Mouse (Mus musculus) gastrocnemius, adult 18-20 months (tissue): ENCODE data around the gene Ahnak2. TPM values are rescaled to one million over a fixed set of nuclear protein-coding genes. Genes with fewer than 3 reads are reported as not detected.

ENCODE experiments used
- DNase-seq: peaks from one replicate; pipeline ENCODE4 v3.0.0; 2021; ENCODE audit warnings: low spot score
- total RNA-seq, 2 experiments: library from RNA; stranded (reverse); gene quantifications; 2 replicates each; pipeline ENCODE4 v1.2.3; 2021

The Ahnak2 gene
- total RNA-seq, 2 experiments from 2014 or later = 7.2 to 7.8 TPM

DNA sequence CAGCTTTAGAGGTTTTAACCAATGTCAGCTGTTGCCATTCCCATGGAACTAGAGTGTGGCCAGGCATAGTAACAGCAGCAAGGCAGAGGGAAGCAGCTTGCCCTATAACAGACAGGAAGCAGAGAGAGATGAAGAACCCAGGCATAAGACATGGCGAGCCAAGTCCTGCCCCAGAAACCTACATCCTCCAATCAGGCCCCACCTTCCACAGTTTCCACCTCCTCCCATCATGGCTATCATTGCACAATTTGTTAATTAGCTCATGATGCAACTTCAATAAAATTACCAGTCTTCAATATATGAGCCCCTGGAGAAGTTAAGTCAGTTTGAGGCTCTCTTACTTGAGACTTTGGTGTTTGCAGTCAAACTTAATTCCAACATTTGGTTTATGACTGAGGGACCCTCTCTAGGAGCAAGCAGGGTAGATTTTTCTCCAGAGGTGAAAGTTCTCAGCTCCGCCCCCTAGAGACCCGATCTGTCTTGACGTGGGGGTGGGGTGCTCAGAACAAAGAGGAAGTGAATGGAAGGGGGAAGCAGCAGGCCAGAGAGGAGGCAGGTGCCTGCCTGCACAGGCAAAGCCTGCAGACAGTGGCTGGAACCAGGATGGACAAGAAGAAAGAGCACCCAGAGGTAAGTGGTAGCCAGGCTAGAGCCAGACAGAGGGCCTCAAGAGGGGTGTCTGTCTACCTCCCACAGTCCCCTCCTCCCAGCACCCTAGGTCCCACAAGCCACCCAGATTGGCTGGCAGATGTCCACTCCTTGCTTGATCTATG lies 42.1 kb downstream of the Ahnak2 start, which contains the start of gene Pld4:
Pld4 (plus strand) TSS at position 502 of the 773 bp plus-strand sequence.
- no peak for DNase-seq

DNA sequence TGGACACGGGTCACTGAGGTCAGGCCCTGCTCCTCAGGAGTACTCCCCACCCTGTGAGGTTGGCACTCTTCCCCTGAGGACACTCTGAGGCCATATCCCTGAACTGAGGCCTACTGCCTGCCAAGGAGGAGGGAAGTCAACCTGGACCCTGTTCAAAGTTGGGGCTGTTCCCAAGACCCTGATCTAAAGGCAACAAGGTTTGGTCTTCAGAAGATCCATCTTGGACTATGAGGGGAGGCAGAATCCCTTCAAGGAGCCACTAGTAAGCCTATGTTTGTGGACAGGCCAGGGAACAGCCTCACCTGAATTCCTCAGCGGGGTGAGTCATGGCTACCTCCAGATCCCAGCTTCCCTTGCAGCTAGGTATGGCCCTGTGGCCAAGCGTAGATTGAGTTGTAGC lies 43.0 kb downstream of the Ahnak2 start:
- no peak for DNase-seq

GRCm38 (mm10) chr12:112757896-112758295 lies 44.6 kb downstream of the Ahnak2 start:
- DNase-seq = no peak

DNA sequence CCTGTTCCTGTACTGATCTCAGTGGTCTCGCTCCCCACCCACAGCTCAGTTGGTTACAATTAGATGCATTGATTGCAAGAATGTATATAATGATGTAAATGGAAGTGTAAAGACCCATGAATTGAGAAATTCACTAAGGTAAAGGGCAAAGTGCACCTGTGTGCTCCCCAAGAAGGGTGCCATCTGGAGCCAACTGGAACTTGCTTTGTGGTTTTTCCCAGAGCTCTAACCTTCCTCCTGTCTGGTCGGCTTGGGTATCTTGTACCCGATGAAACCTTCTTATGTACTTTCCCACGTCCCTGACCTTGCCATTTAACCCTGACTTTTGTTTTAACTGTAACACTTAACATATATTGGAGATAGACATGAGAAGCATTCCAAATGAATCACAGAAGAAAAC lies 46.6 kb downstream of the Ahnak2 start:
- DNase-seq = no peak

- DNase-seq = no peak
These were observed 50.1 kb downstream of the Ahnak2 start for GRCm38 (mm10) chr12:112752399-112752798.

DNA sequence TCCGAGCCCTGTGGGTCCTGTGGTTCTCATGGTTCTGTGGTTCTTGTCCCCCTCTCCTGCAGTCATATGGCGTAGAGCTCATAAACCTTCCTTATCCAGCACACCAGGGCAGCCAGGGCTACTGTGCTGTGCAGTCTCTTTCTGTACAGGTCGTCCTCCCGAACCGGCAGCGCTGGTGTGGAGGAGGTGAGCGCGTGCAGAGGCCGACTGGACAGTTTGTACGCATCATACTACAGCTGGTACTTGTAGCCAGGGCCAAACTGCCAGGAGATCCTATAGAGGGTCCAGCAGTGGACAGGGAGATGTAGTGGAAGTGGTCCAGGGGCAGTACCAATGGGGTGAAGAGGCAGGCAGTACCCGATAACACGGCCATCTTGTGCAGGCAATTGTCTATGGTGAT lies 51.5 kb downstream of the Ahnak2 start:
- DNase-seq = no peak

DNA sequence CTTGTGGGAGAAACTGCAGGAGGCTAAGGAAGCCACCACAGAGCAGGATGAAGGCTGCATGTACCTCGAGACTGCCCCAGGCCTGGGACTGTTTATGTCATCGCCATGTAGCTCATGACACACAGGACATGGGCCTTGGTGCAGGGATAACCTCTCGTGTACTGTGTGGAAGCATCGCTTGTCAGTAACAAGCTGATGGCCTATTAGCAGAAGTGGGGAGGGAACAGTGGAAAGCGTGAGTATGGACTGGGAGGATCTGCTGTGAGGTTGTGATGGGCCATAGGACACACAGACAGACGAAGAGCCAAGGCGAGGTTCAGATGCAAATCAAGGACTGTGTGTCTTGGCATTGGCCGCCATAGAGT lies 54.9 kb downstream of the Ahnak2 start:
- DNase-seq = no peak

DNA sequence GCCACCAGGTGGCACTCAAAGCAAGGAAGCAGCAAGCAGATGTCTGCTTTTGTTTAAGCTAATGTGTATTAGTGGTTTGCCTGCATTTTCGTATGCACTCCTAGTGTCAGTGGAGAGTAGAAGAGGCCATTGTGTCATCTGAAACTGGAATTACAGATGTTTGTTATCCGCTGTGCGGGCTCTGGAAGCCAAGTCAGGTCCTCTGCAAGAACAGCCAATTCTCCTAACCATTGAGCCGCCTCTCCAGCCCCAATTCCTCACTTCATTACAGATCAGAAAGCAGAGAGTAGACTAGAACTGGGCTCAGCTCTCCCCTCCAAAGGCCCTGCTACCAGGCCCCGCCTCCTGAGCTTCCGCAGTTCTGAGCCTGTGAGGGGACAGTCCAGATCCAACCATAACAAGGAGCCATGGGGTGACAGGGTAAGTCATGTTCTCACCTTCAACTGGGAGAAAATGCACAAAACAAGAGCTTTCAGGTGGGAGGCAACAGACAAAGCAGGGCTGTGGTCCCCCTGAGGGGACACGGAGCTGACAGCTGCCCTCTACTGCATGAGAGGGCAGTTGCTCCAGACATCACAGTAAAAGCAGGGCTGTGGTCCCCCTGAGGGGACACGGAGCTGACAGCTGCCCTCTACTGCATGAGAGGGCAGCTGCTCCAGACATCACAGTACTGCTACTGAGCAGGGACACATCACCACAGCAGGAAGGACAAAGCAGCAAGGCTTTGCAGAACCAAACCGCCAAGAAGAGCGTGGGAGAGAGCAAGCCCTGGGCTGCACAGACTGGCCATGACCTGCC lies 55.5 kb downstream of the Ahnak2 start:
- no peak for DNase-seq

- no peak for DNase-seq
These were observed 56.0 kb downstream of the Ahnak2 start for GRCm38 (mm10) chr12:112746461-112746807.

DNA sequence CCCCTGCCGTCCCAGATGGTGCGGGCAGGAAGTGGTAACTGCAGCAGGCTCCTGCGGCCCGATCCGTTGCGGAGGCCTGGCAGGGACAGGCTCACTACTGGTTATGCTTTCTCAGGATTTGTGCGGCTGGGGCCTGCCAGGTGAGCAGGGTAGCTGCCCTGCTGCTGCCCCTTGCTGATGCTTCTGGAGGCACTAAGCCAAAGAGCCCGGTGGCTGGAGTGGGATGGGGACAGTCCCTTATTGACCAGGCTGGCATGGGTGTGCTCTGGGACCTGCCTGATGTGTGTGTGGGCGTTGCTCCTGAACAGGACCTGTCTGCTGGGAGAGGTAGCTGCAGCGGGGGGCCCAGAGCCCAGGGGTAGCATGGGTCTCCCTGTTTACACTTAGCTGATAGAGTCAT lies 56.7 kb downstream of the Ahnak2 start:
- DNase-seq = no peak

- DNase-seq = no peak
These were observed 57.4 kb downstream of the Ahnak2 start for GRCm38 (mm10) chr12:112744891-112745580.

DNA sequence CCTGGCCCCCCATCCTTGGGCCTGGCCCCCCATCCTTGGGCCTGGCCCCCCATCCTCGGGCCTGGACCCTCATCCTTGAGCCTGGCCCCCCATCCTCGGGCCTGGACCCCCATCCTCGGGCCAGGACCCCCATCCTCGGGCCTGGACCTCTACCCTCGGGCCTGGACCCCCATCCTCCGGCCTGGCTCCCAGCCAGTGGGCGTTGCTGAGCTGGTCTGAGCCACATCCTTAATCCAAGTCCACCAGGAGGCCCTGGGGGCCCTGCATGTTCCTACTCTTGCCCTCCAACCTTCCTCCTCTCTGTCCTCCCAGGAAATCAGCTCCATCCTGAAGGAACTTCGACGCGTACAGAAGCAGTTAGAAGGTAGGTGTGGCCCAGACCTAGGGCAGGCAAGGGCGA lies 58.2 kb downstream of the Ahnak2 start:
- no peak for DNase-seq

GRCm38 (mm10) chr12:112743168-112743975 lies 59.1 kb downstream of the Ahnak2 start:
- DNase-seq = peak; percentile 84

GRCm38 (mm10) chr12:112742768-112743167 lies 59.7 kb downstream of the Ahnak2 start:
- no peak for DNase-seq

GRCm38 (mm10) chr12:112739023-112739568 lies 63.4 kb downstream of the Ahnak2 start:
- no peak for DNase-seq

DNA sequence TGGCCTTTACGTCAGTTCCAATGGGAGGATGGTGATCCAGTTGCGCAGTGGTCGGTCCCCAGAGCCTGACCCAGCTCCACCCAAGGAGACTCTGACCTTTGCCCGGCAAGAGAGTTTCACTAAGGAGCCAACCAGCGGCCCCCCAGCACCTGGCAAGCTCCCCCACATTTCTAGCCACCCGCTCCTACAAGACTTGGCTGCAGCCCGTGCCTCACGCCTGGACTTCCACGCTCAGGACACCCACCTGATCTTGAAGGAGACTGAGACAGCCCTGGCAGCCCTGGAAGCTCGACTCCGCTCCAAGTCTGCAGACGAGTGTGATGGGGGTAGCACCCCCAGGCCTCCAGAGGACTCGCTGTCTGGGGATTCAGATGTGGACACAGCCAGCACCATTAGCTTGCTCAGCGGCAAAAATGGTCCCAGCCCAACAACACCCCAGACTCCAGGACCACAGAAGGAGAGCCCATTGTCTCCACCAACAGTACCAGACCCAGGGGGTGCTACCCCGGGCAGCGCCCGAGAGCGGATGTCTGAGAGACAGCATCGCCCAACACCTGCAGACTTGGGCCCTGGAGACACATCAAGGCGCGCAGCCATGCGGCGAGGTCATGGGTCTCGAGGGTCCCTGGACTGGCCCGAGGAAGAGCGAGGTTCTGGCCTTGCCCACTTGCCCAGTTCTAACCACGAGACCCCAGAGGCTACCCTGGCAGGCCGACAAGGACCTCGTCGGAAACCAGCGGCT lies 64.0 kb downstream of the Ahnak2 start:
- DNase-seq = no peak

DNA sequence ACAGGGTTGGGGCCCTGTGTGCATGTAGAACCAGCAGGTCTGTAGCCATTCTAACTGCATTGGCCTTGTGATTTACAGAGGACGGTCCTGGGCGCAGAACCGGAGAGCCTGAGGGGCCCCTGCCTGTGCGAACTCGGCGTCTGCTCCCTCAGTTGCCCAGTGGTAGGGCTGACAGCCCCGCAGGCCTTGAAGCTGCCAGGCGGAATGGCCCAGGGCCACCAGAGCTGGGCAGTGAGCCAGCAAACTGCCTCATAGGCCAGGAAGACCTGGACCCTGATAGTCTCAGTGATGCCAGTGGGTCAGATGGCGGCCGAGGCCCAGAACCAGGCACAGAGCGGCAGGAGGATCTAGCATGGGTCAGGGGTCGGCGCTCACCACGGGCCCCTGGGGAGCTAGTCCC lies 64.7 kb downstream of the Ahnak2 start:
- DNase-seq = no peak

GRCm38 (mm10) chr12:112737081-112737480 lies 65.4 kb downstream of the Ahnak2 start:
- DNase-seq = no peak

DNA sequence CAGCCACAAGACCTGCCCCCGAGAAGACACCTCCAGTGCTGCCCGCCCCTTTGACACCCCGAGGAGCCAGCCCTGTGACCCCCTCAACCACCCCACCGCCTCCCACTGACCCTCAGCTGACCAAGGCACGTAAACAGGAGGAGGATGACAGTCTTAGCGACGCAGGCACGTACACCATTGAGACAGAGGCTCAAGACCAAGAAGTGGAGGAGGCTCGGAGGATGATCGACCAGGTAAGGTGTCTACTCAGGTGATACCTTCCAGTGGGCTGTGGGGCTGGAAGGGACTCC lies 65.9 kb downstream of the Ahnak2 start:
- DNase-seq = no peak

GRCm38 (mm10) chr12:112735896-112736635 lies 66.4 kb downstream of the Ahnak2 start:
- no peak for DNase-seq
